Mouse (Mus musculus) lung, postnatal 0 days (tissue): Measurements from ENCODE around the gene Vmn1r188.

Source experiments
- CTCF ChIP-seq: IDR thresholded peaks from 2 replicates; pipeline ENCODE4 v1.5.1; 2016; ENCODE audit warnings: antibody characterized with exemption, mild to moderate bottlenecking
- EP300 ChIP-seq: IDR thresholded peaks from 2 replicates; pipeline ENCODE4 v1.6.1; 2016; ENCODE audit warnings: antibody characterized with exemption, mild to moderate bottlenecking, control low read depth

DNA sequence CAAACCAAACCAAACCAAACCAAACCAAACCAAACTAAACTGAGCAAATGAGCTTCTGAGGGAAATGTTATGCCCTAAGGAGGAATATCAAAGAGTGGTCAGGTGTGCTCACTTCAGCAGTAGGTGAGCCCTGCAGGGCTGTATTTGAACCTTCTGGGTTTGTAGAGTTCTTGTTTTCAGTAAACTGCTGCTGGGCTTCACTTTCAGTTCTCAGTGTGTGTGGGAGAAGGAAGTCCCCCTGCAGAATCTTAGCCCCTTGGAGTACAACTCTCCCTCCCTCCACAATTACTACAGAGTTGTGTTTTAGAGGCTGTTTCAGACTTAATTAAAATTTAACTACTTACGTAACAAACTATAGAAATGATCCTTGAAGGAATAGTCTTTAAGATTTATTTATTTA lies 30.5 kb upstream of the Vmn1r188 start:
- TF ChIP-seq CTCF (no peak), EP300 (no peak)
